Mouse (Mus musculus): ENCODE data around the gene Ankrd50. TPM values are rescaled to one million over a fixed set of nuclear protein-coding genes. Genes with fewer than 3 reads are reported as not detected.

Gene Ankrd50
- total RNA-seq, 2 experiments from 2014 or later = 36.9 to 42.8 TPM

- intact Hi-C loops (cut with DNase I) = no loop called here
- DNase-seq = no peak
These were observed 17.7 kb downstream of the Ankrd50 start for GRCm38 (mm10) chr3:38466880-38467405.

DNA sequence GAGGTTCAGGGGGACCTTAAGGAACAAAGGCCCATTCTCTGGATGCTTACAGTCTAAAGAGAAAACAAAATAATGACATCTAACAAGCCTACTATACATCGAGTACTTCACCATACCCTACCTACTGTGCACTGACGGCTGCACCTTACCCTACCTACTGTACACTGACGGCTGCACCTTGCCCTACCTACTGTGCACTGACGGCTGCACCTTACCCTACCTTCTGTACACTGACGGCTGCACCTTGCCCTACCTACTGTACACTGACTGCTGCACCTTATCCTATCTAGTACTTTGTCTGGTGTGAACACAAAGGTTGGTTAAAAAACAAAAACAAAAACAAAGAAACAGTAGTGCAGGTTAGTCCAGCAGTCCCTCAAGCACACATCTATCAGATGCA is 18.5 kb downstream of the Ankrd50 start:
- DNase-seq = no peak
- intact Hi-C loops (cut with DNase I) = no loop called here

DNA sequence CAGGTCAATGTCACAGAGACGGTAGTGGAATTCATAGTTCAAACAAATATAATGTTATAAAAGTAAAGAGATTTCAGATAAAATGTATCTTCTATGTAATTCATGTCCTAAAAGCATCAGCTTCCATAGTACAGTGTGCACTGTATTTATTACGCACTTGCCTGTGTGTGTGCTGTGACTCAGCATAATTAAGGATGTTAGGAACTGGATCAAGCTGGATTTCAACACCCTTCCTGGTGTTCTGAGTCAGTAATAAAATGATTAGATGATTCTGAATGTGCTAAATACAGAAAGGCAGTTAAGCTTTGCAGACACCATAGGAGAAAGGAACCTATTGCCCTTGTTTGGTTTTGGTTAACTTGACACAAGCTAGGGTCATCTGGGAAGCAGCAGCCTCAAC is 21.5 kb downstream of the Ankrd50 start:
- intact Hi-C loops (cut with DNase I) = no loop called here
- DNase-seq = no peak

- no peak for DNase-seq
- intact Hi-C loops (cut with DNase I) = no loop called here
These were observed 22.9 kb downstream of the Ankrd50 start for GRCm38 (mm10) chr3:38461742-38462141.

DNA sequence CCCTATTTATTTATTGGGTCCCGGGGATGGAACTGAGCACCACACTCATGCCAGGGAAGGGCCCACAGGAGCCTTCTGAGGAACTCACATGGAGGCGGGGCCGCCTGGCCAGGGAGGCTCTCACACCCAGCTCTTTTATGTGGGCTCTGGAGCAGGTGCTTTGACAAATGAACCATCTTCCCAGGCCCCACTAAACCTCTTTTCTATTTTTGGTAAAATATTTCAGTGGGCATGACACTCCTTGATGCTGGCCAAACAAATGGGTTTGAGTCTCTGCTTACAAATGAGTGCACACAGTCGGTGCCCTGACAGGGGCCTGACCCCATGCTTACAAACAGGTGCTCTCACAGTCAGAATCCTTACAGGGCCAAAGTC is 24.4 kb downstream of the Ankrd50 start:
- no peak for DNase-seq
- intact Hi-C loops (cut with DNase I) = no loop called here

DNA sequence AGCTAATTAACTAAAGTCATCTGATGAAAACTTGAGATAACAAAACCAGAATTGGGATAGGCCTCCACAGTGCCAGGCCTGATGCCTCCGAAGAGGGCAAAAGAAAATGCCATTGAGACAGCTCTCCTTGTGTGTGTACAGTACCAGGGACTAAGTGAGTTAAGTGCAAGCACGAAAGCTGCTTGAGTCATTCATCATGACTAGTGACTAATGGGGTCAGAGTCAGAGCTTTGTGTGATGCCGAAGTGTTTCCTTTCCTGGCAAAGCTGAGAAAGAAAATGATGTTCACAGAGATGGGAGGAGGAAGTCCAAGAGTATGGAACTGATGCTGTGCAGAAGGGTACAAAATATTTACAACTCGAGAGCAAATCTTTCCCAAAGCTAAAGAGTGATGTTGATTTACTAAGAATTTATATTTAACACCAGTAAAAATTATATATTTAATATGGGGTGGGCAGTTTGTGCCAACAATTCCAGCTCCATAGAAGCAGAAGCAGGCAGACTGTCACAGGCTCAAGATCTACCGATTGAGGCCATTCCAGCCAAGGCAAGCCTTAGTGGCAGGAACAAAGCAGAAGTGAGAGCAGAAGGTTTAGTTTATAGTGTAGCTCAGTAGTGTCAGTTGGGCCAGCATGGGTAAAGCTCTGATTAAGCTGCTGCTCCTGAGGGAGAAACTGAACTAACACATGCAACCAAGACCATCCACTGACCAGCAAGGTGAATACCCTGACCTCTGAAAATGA is 25.0 kb downstream of the Ankrd50 start:
- intact Hi-C loops (cut with DNase I) = no loop called here
- DNase-seq = no peak

- intact Hi-C loops (cut with DNase I) = no loop called here
- DNase-seq = no peak
These were observed 27.6 kb downstream of the Ankrd50 start for GRCm38 (mm10) chr3:38457041-38457440.

DNA sequence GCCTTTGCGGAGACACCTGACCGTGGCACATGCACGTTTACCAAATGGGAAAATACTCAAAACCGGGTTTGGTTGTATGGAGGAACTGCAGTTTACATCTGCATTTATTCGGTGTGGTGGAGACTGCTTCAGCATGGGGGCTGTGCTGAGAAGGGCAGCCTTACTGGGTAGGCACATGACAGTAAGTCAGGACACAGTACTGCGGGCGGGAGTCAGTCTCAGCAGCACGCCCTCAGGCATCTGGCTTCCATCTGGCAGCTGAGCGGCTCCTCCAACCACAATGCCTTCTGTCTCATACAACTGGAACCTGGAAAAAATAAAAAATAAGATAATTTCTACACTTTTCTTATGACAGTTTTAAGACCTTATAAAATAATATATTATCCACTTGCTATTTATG is 32.4 kb downstream of the Ankrd50 start:
- intact Hi-C loops (cut with DNase I) = no loop called here
- no peak for DNase-seq

DNA sequence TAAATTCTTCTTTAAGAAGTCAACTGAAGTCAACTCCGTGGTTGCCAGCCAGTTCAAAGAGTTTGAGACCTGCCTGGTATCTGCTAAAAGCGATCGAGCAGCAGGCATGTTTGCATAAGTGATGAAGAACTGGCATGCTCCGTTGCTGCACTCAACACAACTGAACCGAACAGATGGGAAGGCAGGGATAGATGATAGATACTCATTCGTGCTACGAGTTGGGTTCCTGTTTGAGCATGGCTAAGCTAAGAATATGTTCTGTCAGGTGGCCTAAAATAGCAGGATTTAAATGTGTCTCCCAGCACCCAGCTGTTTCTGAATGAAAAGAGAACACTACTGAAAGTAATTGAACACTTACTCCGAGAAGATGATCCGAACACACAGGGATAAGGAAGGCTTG is 38.1 kb downstream of the Ankrd50 start:
- no peak for DNase-seq
- intact Hi-C loops (cut with DNase I) = no loop called here

GRCm38 (mm10) chr3:38443875-38444274 is 40.8 kb downstream of the Ankrd50 start:
- intact Hi-C loops (cut with DNase I) = no loop called here
- DNase-seq = no peak

DNA sequence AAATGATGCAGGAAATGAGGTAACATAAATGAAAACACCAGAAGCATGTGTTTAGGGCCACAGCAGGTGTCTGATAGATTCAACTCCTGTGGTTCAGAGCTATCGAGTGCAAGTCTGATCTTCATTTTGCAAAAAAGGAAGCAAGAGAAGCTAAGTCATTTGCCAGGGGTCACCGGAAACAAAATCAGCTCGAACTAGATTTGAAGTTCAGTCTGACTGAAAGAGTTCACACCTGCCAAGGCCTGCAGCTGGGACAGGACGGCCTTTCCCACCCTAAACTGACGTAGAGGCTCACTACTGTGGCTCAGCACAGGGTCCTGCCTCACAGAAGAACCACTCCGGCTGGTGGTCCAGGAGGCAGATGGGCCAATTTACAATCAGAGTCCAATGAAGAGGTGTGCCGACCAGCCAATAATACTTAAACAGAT is 44.1 kb downstream of the Ankrd50 start:
- DNase-seq = no peak
- intact Hi-C loops (cut with DNase I) = no loop called here

DNA sequence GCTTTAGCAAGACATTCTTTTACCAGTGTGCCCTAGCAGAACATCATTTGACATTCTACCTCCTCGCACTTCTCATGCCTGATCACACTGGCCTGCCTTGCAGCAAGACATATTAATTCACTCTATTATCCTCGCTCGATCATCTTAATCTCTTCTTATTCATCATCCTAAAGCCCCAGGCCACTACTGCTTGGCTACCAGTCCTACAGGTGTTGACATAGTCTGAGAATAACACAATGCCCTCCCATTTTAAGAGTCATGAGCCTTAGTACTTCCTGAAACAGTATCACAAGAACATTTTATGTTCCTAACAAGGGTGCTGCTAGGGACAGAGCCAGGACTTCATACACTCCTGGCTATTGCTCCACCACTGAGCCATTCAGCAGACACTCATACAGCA is 48.0 kb downstream of the Ankrd50 start:
- no peak for DNase-seq
- intact Hi-C loops (cut with DNase I) = no loop called here

DNA sequence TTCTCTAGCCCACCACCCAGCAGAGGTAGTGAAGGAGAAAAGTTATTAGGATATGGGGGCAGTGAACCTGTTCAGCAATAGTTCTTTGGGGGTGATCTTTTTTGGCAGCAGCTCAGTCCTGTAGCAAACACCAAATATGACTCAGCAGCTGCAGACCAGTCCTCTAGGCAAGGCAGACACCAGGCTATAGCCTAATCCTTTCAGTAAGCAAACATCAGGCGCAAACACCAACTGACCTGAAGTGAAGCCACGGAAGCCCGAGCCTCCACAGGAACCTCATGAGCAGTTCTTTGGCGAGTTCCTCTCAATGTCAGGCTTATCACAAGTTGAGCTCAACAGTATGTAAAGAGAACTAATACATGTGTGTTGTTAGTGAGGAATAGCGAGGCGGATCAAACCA is 48.8 kb downstream of the Ankrd50 start:
- intact Hi-C loops (cut with DNase I) = no loop called here
- DNase-seq = no peak

GRCm38 (mm10) chr3:38434486-38434885 is 50.2 kb downstream of the Ankrd50 start:
- no peak for DNase-seq
- intact Hi-C loops (cut with DNase I) = no loop called here

DNA sequence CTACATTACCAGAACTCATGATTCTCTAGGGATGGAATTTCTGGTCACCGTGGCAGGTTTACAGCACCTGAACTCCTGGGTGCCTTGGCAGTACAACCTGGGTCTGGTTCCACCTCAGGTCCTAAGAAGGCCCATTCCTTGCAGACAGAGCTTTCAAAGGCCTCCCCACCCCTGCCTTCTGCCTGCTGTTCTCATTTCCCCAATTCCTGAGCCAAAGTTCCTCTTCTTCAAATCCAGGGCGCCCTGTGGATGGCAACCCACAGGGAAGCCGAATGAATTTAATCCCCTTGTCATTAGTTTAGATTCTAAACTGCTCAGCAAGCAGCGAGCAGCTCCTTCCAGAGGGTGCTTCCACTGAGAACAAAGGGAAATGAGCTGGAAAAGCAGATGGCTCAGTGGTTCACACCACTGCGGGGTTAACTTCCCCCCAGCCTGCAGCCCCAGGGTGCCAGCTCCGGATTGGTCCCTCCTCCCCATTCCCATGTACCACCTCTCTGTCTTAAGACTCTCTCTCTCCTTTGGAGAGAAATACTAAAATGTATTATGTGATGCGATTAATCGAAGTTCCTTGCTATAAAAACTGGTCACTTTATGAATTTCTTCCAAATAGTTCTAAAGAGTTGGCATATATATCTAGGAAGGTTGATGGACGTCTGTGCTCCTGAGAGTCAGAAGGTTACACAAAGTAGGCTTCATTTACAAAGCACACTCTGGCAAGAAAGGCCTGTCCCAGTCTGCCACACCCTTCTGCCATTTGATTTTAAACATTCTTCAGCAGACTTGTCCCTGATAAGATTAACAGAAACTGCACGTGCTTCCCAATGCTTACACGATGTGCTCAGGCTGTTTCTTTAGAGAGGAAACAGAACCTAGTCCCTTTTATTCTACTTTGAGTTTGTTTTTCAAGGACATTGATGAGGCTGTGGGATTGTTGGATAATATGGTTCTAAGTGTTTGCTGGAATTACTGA is 50.9 kb downstream of the Ankrd50 start:
- DNase-seq = no peak
- intact Hi-C loops (cut with DNase I) = no loop called here

DNA sequence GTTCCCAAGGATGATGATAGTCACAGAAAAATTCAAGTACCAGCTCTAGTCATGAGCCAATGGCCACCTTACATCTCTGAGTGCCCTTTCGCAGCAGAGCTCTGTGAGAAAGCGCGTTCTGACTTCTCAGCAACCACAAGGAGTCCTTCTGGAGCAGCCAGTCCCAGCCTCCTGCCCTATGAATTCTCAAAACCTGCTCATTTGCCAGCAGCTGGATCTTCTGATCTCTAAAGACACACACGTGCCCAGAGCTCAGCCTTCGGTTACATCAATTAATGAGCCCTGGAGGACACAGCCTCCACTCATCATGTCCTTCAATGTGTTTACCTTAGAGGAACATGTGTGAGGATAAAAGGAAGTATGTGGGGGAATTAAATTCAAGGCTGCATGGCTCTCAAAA is 53.2 kb downstream of the Ankrd50 start:
- intact Hi-C loops (cut with DNase I) = no loop called here
- no peak for DNase-seq

DNA sequence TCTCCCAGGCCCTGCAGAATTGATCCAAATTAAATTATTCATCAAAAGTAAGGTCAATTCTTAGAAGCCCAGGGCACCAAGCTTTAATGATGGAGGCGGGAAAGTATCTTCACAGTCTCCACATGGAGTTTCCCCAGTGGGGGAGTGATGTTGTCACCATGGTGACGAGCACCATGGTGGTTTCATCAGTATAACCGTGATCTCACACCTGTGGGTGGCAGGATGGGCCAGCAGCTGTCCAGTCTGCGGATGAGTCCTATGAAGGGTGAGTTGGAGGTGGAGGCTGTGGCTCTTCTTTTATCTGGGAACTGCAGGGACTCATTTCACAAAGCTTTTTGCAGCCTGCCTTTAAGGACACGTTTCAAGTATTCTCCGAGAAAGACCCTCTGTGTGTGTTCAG is 53.6 kb downstream of the Ankrd50 start:
- DNase-seq = no peak
- intact Hi-C loops (cut with DNase I) = no loop called here

- intact Hi-C loops (cut with DNase I) = no loop called here
These were observed 57.4 kb downstream of the Ankrd50 start for GRCm38 (mm10) chr3:38427200-38427599.

GRCm38 (mm10) chr3:38423966-38424365 is 60.7 kb downstream of the Ankrd50 start:
- DNase-seq = no peak
- intact Hi-C loops (cut with DNase I) = loop anchor here (5.0 kb wide), 1 partner anchor 47 kb away; no protein-coding TSS in a partner anchor

More at GRCm38 (mm10) chr3:38427200-38427599, 57.4 kb downstream of the Ankrd50 start:
- DNase-seq = no peak

- DNase-seq = no peak
- intact Hi-C loops (cut with DNase I) = loop anchor here (5.0 kb wide), 1 partner anchor 43 kb away; no protein-coding TSS in a partner anchor
These were observed 64.7 kb downstream of the Ankrd50 start for GRCm38 (mm10) chr3:38419896-38420295.

DNA sequence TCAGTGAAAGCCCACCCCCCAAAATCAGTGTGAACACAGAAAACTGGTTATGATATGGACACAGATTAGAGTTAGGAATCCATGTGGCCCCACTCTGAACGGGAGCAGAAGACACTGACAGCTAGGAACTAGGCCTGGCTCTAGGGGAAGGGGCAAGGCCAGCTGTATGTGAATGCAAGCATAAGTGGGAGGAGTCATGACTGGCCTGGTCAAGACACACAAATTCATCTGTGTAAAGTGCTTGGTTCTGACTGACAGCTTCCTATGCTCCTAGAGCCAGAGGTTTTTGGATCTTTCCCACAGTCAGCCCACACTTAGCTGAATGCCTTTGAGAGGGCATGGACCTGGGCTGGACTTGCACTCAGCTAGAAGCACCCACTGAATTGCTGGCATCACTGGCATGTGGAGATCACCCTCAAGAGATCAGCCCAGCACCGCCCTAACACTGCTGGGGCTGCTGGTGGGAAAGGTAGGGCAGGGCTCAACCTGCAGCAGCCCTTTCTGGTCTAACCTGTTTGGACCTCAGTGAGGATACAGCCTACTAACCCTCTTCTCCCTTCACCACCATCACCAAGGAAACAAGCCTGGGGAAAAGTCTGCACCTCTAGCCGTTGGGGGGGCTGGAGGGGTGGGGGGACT is 69.2 kb downstream of the Ankrd50 start:
- intact Hi-C loops (cut with DNase I) = no loop called here
- DNase-seq = no peak

All from heart, postnatal 36 days (tissue).